Mouse (Mus musculus) heart, adult 2 months (tissue): Measurements from ENCODE around the gene Cops4. TPM values are rescaled to one million over a fixed set of nuclear protein-coding genes. Genes with fewer than 3 reads are reported as not detected.

Source experiments
- DNase-seq, 2 experiments: peaks; one replicate each; pipeline ENCODE4 v3.0.0; 2021
- H3K27ac ChIP-seq: fragments of 200-600 bp; 2 replicates; pipeline ENCODE4 v1.8.1; 2022
- H3K27me3 ChIP-seq: fragments of 200-500 bp; 2 replicates; pipeline ENCODE4 v1.6.1; 2012; ENCODE audit warnings: mild to moderate bottlenecking, low read length, inconsistent platforms, mixed read lengths; ENCODE audit not compliant: control insufficient read depth, insufficient read depth
- H3K36me3 ChIP-seq: fragments of 200-500 bp; 2 replicates; pipeline ENCODE4 v1.6.1; 2012; ENCODE audit warnings: low read length, inconsistent platforms; ENCODE audit not compliant: control insufficient read depth, insufficient read depth
- H3K4me1 ChIP-seq: fragments of 200-500 bp; 2 replicates; pipeline ENCODE4 v1.6.1; 2011; ENCODE audit warnings: low read length; ENCODE audit not compliant: control insufficient read depth, insufficient read depth
- H3K4me3 ChIP-seq: fragments of 200-600 bp; 2 replicates; pipeline ENCODE4 v1.8.1; 2022
- H3K79me2 ChIP-seq: fragments of 200-500 bp; replicated peaks from 2 replicates; pipeline ENCODE4 v1.6.1; 2012; ENCODE audit warnings: mild to moderate bottlenecking, inconsistent platforms, low read length, moderate library complexity, mixed read lengths; ENCODE audit not compliant: control insufficient read depth, insufficient read depth
- H3K9ac ChIP-seq: fragments of 200-500 bp; 2 replicates; pipeline ENCODE4 v1.6.1; 2012; ENCODE audit warnings: low read depth, mild to moderate bottlenecking, control low read depth, inconsistent platforms, low read length, mixed read lengths
- CTCF ChIP-seq: fragments of 200-600 bp; IDR thresholded peaks from 2 replicates; pipeline ENCODE4 v1.8.1; 2022; ENCODE audit warnings: antibody characterized with exemption, mild to moderate bottlenecking, moderate library complexity
- EP300 ChIP-seq: fragments of 200-500 bp; IDR thresholded peaks from 2 replicates; pipeline ENCODE4 v1.6.1; 2011; ENCODE audit warnings: low read depth, low read length, control low read depth; ENCODE audit not compliant: insufficient read depth
- POLR2A ChIP-seq: fragments of 200-500 bp; IDR thresholded peaks from 2 replicates; pipeline ENCODE4 v1.6.1; 2011; ENCODE audit warnings: mild to moderate bottlenecking, low read depth, low read length, control low read depth; ENCODE audit not compliant: insufficient read depth
- WGBS: fragments of 180-500 bp; shearing (Covaris S2); methylation state at CpG from one replicate; pipeline ENCODE4 v1.1.7; 2018; 5-methylcytosine and 5-hydroxymethylcytosine counted together
- intact Hi-C: fragments of 180-260 bp; cut with DNase I; formaldehyde crosslinking; loops from one replicate; pipeline ENCODE4 v1.15.1; 2025
- polyA plus RNA-seq: library from polyadenylated mRNA; depleted of rRNA; stranded (reverse); fragments of >200 nt; gene quantifications from 2 replicates; pipeline ENCODE4 v1.2.3, GENCODE M21; 2012
- total RNA-seq, 2 experiments: library from RNA; stranded (reverse); gene quantifications; 2 replicates each; pipeline ENCODE4 v1.2.3; 2021

Gene Cops4
- total and polyA plus RNA-seq, 3 experiments, result 37.9 to 86.2 (median 84.8) TPM

DNA sequence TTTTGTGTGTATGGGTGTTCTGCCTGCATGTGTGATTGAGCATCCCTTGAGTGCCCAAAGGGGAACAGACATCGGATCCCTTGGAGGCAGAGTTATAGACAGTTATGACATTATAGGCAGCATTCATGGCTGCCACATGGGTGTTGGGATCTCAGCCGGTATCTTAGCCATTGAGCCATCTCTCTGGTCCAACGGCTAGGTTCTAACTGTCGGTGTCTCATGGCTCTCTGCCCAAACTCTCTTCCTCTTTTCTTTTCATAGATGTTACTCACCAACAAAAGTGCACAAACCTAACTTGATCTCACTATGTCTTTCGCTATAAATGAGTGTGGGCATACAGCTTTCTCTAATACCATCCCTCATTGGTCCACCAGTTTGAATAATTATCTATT is 64.3 kb downstream of the Cops4 start:
- intact Hi-C loops, result no loop called here
- H3K36me3 ChIP-seq, result no peaks in the 10 kb centered on the region
- H3K27me3 ChIP-seq, result no peaks in the 10 kb centered on the region
- DNase-seq, result no peak
- H3K4me1 ChIP-seq, result no peaks in the 10 kb centered on the region; the same call in 1 of the 2 replicates
- H3K9ac ChIP-seq, result no peak overlapping the region
- H3K4me3 ChIP-seq, result no peak overlapping the region
- H3K79me2 ChIP-seq, result no peaks in the 10 kb centered on the region
- H3K27ac ChIP-seq, result no peak overlapping the region
- WGBS, result 72% methylated on average over 5 of the region's 5 CpGs
- TF ChIP-seq EP300 (no peak), CTCF (no peak), POLR2A (no peak)

- intact Hi-C loops, result no loop called here
- DNase-seq, result no peak
- Histone ChIP-seq H3K4me1 (no peaks in the 10 kb centered on the region; the same call in 1 of the 2 replicates), H3K27ac (no peak overlapping the region), H3K27me3 (no peaks in the 10 kb centered on the region), H3K36me3 (no peaks in the 10 kb centered on the region), H3K9ac (no peak overlapping the region), H3K79me2 (no peaks in the 10 kb centered on the region), H3K4me3 (no peak overlapping the region)
- WGBS, result 78% methylated on average over 7 of the region's 7 CpGs
- no peak for TF ChIP-seq POLR2A
- no peak for TF ChIP-seq CTCF
- TF ChIP-seq EP300, result no peak
Measured at GRCm38 (mm10) chr5:100583066-100583465, 65.0 kb downstream of the Cops4 start.

- no peak overlapping the region for H3K9ac ChIP-seq
- 88% methylated on average over 8 of the region's 8 CpGs for WGBS
Measured at GRCm38 (mm10) chr5:100585206-100585644, 67.1 kb downstream of the Cops4 start.

GRCm38 (mm10) chr5:100585657-100586056 is 67.5 kb downstream of the Cops4 start:
- TF ChIP-seq EP300, result no peak
- TF ChIP-seq POLR2A, result no peak
- no peaks in the 10 kb centered on the region for H3K27me3 ChIP-seq
- H3K27ac ChIP-seq, result no peak overlapping the region
- no peak for DNase-seq
- H3K79me2 ChIP-seq, result no peaks in the 10 kb centered on the region
- peaks cover 2% of the 10 kb centered on the region for H3K4me1 ChIP-seq
- H3K4me3 ChIP-seq, result no peak overlapping the region
- H3K9ac ChIP-seq, result no peak overlapping the region
- no peaks in the 10 kb centered on the region for H3K36me3 ChIP-seq
- 89% methylated on average over 3 of the region's 3 CpGs for WGBS
- intact Hi-C loops, result no loop called here

More at GRCm38 (mm10) chr5:100585206-100585644, 67.1 kb downstream of the Cops4 start:
- Histone ChIP-seq H3K36me3 (no peaks in the 10 kb centered on the region), H3K4me1 (peaks cover 2% of the 10 kb centered on the region), H3K4me3 (no peak overlapping the region), H3K27me3 (no peaks in the 10 kb centered on the region), H3K27ac (no peak overlapping the region), H3K79me2 (no peaks in the 10 kb centered on the region)
- intact Hi-C loops, result no loop called here
- TF ChIP-seq CTCF, result no peak
- no peak for TF ChIP-seq POLR2A
- no peak for TF ChIP-seq EP300
- DNase-seq, result no peak

DNA sequence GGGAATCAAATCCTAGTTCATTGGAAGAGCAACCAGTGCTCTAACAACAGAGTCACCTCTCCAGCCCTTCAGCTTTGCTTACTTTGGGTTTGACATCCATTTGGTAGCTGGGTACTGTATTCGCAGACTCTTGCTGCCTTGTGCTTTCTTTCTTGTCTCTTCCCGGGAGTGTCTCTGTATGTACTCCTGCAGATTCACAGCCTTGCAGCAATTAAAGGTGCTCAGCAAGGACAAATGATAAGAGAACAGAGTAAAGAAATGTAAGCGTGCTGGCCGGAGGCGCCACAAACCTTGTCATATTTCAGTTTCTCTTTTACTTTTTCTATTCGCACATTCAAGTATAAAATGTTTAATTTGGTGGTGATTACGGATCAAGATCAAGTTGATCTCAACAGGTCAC is 69.0 kb downstream of the Cops4 start:
- Histone ChIP-seq H3K36me3 (no peaks in the 10 kb centered on the region), H3K27ac (no peak overlapping the region; the same call in 1 of the 2 replicates), H3K4me3 (no peak overlapping the region), H3K27me3 (no peaks in the 10 kb centered on the region), H3K9ac (no peak overlapping the region), H3K79me2 (no peaks in the 10 kb centered on the region), H3K4me1 (peaks cover 2% of the 10 kb centered on the region)
- WGBS, result 80% methylated on average over 7 of the region's 7 CpGs
- intact Hi-C loops, result no loop called here
- TF ChIP-seq EP300 (no peak), CTCF (no peak)
- no peak for DNase-seq

DNA sequence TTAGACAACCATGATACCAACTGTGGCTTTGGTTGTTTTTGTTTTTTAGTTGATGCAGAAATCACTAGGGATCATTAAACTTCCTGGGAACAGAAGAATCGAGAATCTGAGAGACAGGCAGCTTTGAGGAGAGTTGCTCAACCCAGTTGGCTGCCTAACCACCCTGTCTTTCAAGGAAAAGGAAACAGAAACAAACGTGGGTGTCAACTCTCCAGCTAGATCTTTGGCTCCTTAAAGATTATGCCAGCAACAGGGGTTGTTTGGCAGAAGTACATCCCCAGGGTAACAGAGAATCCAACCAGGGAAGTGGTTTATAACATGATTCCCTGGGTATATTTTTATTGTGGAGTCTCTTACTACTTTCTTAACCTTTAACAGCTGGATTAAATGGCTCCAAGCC is 69.5 kb downstream of the Cops4 start:
- H3K36me3 ChIP-seq, result no peaks in the 10 kb centered on the region
- H3K79me2 ChIP-seq, result no peaks in the 10 kb centered on the region
- intact Hi-C loops, result no loop called here
- peaks cover 2% of the 10 kb centered on the region for H3K4me1 ChIP-seq
- no peak overlapping the region for H3K4me3 ChIP-seq
- no peak overlapping the region for H3K9ac ChIP-seq
- 18% methylated on average over 2 of the region's 2 CpGs for WGBS
- DNase-seq, result no peak
- no peaks in the 10 kb centered on the region for H3K27me3 ChIP-seq
- no peak for TF ChIP-seq CTCF
- TF ChIP-seq EP300, result no peak
- no peak for TF ChIP-seq POLR2A
- peak overlapping the region; percentile 26; the same call in 1 of the 2 replicates for H3K27ac ChIP-seq

DNA sequence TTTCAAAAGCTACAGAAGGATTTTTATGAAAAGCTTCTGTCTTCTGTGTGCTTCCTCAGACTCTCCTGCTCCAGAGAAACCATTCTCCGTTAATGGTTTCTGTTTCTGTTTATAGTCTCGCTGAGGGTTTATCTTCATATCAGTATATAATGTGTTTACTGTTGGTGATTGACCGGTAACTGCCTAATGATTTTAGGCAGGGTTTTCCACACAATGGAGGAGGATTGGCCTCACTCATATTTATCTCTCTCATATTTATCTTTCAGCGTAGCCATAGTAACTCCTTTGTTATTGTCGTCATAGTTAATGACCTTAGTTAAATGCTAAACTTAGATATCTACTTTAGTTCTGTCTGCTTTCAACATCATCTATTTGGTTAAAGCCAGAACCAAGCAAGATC is 72.4 kb downstream of the Cops4 start:
- H3K36me3 ChIP-seq, result no peaks in the 10 kb centered on the region
- no peak overlapping the region for H3K4me3 ChIP-seq
- 52% methylated on average over 5 of the region's 5 CpGs for WGBS
- DNase-seq, result no peak
- TF ChIP-seq POLR2A (no peak), EP300 (no peak), CTCF (no peak)
- H3K27ac ChIP-seq, result no peak overlapping the region
- no peaks in the 10 kb centered on the region for H3K79me2 ChIP-seq
- no peak overlapping the region for H3K9ac ChIP-seq
- peaks cover 2% of the 10 kb centered on the region for H3K4me1 ChIP-seq
- H3K27me3 ChIP-seq, result no peaks in the 10 kb centered on the region
- intact Hi-C loops, result no loop called here
